Mouse (Mus musculus) bone marrow, adult 2 months (tissue): ENCODE results near the gene Hoxd9. TPM values are rescaled to one million over a fixed set of nuclear protein-coding genes. Genes with fewer than 3 reads are reported as not detected.
A peak's percentile ranks its signal among the peaks of the same experiment; 100 is the strongest.

ENCODE experiments used
- H3K27ac ChIP-seq: fragments of 200-500 bp; 2 replicates; pipeline ENCODE4 v1.5.1; 2012; ENCODE audit warnings: low read depth, mild to moderate bottlenecking, control low read depth, inconsistent platforms, low read length; ENCODE audit not compliant: control insufficient read depth, poor library complexity, insufficient read depth
- H3K4me1 ChIP-seq: fragments of 200-500 bp; 2 replicates; pipeline ENCODE4 v1.6.1; 2011; ENCODE audit warnings: low read length; ENCODE audit not compliant: control insufficient read depth, insufficient read depth
- H3K4me3 ChIP-seq: fragments of 200-500 bp; replicated peaks from 2 replicates; pipeline ENCODE3; 2011; ENCODE audit warnings: mild to moderate bottlenecking, low read depth, low read length, control low read depth; ENCODE audit not compliant: control insufficient read depth
- CTCF ChIP-seq: fragments of 200-500 bp; IDR thresholded peaks from 2 replicates; pipeline ENCODE4 v1.5.1; 2011; ENCODE audit warnings: low read length, control low read depth; ENCODE audit not compliant: control insufficient read depth, insufficient read depth
- POLR2A ChIP-seq: fragments of 200-500 bp; IDR thresholded peaks from 2 replicates; pipeline ENCODE4 v1.6.1; 2011; ENCODE audit warnings: low read depth, mild to moderate bottlenecking, control low read depth, low read length, borderline replicate concordance; ENCODE audit not compliant: control insufficient read depth
- WGBS: fragments of 180-500 bp; shearing (Covaris S2); methylation state at CpG from one replicate; pipeline ENCODE4 v1.1.7; 2018; 5-methylcytosine and 5-hydroxymethylcytosine counted together
- polyA plus RNA-seq: library from polyadenylated mRNA; stranded (reverse); fragments of >200 nt; gene quantifications from 2 replicates; pipeline ENCODE4 v1.2.4, GENCODE M21; 2011; ENCODE audit warnings: low replicate concordance; ENCODE audit not compliant: missing spikeins, insufficient read depth, insufficient read length

The Hoxd9 gene
- polyA plus RNA-seq, 1 experiment, result not detected

- peak overlapping the region; percentile 30 for H3K4me3 ChIP-seq
- 3% methylated on average over 40 of the region's 40 CpGs for WGBS
Observed at GRCm38 (mm10) chr2:74672481-74673362, 24.8 kb upstream of the Hoxd9 start.

GRCm38 (mm10) chr2:74673835-74674425 lies 23.6 kb upstream of the Hoxd9 start:
- TF ChIP-seq CTCF, result no peak
- TF ChIP-seq POLR2A, result no peak
- no peak overlapping the region for H3K4me3 ChIP-seq
- WGBS, result 7% methylated on average over 24 of the region's 24 CpGs
- no peaks in the 10 kb centered on the region for H3K4me1 ChIP-seq
- H3K27ac ChIP-seq, result no peak overlapping the region

More at GRCm38 (mm10) chr2:74672481-74673362, 24.8 kb upstream of the Hoxd9 start:
- no peaks in the 10 kb centered on the region for H3K4me1 ChIP-seq
- H3K27ac ChIP-seq, result no peak overlapping the region
- peak; percentile 74 for TF ChIP-seq CTCF
- TF ChIP-seq POLR2A, result no peak

DNA sequence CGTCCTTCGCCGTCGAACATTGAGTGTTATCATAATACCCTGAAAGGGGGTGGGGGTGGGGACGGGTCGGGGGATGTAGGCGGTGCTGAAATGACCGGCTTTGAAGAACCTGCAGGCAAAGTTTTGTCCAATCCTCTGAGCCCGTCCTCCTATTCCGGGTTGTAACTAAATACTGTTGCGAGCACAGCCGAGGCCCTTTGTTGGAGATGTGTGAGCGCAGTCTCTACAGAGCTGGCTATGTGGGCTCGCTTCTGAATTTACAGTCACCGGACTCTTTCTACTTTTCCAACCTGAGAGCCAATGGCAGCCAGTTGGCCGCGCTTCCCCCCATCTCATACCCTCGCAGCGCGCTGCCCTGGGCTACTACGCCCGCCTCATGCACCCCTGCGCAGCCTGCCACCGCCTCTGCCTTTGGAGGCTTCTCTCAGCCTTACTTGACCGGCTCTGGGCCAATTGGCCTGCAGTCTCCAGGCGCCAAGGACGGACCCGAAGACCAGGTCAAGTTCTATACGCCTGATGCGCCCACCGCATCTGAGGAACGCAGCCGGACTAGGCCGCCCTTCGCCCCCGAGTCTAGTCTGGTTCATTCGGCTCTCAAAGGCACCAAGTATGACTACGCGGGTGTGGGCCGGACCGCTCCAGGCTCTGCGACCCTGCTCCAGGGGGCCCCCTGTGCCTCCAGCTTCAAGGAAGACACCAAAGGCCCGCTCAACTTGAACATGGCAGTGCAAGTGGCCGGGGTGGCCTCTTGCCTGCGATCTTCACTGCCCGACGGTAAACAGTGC lies 22.5 kb upstream of the Hoxd9 start, which contains the start of gene Hoxd12:
Gene Hoxd12, plus strand, starts transcription at position 133 of the 785 bp plus-strand sequence.
- H3K27ac ChIP-seq, result no peak within 1 kb of the TSS
- no peak for TF ChIP-seq POLR2A
- TF ChIP-seq CTCF, result no peak
- WGBS, result 10% methylated on average over 47 of the region's 47 CpGs
- no peak within 1 kb of the TSS for H3K4me3 ChIP-seq
- H3K4me1 ChIP-seq, result no peaks in the 10 kb centered on the region

- WGBS, result 14% methylated on average over 24 of the region's 24 CpGs
- Histone ChIP-seq H3K4me3 (no peak overlapping the region), H3K4me1 (no peaks in the 10 kb centered on the region), H3K27ac (no peak overlapping the region)
- TF ChIP-seq CTCF, result no peak
Observed at GRCm38 (mm10) chr2:74675666-74676282, 21.8 kb upstream of the Hoxd9 start.

DNA sequence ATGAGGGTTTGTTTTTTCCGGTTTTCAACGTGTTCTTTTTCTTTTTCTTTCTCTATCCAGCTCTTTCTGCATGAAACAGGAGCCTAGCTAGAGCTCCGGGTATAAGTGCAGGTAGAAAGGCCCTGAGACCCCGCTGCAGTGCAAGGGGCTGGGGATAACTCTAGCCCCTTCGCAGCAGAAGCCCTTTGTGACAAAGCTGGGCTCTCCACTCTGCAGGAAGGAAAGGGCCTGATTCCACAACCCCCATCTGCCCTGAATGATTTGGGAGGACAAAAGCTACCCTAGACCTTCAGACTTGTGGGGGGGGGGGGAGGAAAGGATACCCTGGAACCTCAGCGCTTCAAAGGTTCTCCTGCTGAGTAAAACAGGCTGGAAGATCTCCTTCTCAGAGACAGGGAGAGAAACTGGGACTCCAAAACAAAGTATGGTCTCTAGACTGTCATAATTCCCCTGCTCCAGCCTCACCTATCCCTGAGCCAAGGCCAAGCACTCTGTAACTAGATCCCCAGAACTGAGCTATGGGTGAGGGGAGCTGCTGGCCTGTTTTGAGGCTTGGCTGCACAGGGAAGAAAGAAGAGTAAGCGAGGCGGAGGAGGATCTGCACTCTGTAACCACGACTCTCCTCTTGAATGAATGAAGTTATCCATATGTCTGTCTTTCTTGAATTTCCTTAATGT lies 21.0 kb upstream of the Hoxd9 start:
- no peak overlapping the region for H3K4me3 ChIP-seq
- no peaks in the 10 kb centered on the region for H3K4me1 ChIP-seq
- TF ChIP-seq POLR2A (no peak), CTCF (no peak)
- 14% methylated on average over 9 of the region's 9 CpGs for WGBS
- H3K27ac ChIP-seq, result no peak overlapping the region

- TF ChIP-seq POLR2A, result no peak
- no peak for TF ChIP-seq CTCF
- 43% methylated on average over 2 of the region's 2 CpGs for WGBS
- H3K4me1 ChIP-seq, result no peaks in the 10 kb centered on the region
- H3K4me3 ChIP-seq, result no peak overlapping the region
- H3K27ac ChIP-seq, result no peak overlapping the region
Observed at GRCm38 (mm10) chr2:74677106-74677505, 20.4 kb upstream of the Hoxd9 start.

GRCm38 (mm10) chr2:74678891-74679595 lies 18.5 kb upstream of the Hoxd9 start, which contains the start of gene Hoxd11:
Hoxd11 (plus strand) TSS chr2:74679557.
- Histone ChIP-seq H3K4me3 (no peak within 1 kb of the TSS), H3K4me1 (no peaks in the 10 kb centered on the region), H3K27ac (no peak within 1 kb of the TSS)
- TF ChIP-seq CTCF (no peak), POLR2A (no peak)
- 5% methylated on average over 15 of the region's 15 CpGs for WGBS
